Mouse (Mus musculus) macrophage (primary cell): ENCODE data around the gene Stx5a. TPM values are rescaled to one million over a fixed set of nuclear protein-coding genes. Genes with fewer than 3 reads are reported as not detected.
A peak's percentile ranks its signal among the peaks of the same experiment; 100 is the strongest.

ENCODE experiments used
- H3K27ac ChIP-seq: fragments of 350-480 bp; formaldehyde crosslinking; 2 replicates; pipeline ENCODE4 v1.9.0; 2021
- H3K36me3 ChIP-seq: fragments of 350-480 bp; formaldehyde crosslinking; 2 replicates; pipeline ENCODE4 v1.9.0; 2021; ENCODE audit errors: inconsistent target
- H3K4me3 ChIP-seq: fragments of 350-480 bp; formaldehyde crosslinking; 2 replicates; pipeline ENCODE4 v1.9.0; 2021; ENCODE audit errors: inconsistent target
- H3K79me2 ChIP-seq: fragments of 350-480 bp; formaldehyde crosslinking; 2 replicates; pipeline ENCODE4 v1.9.0; 2021; ENCODE audit errors: inconsistent target
- WGBS: methylation state at CpG from one replicate; pipeline ENCODE4 v1.1.7; 2026; ENCODE audit warnings: inconsistent platforms; ENCODE audit not compliant: missing documents; 5-methylcytosine and 5-hydroxymethylcytosine counted together
- polyA plus RNA-seq: library from polyadenylated mRNA; stranded (reverse); fragments of 250-400 nt; gene quantifications from 3 replicates; pipeline ENCODE4 v1.2.4, GENCODE M21; 2018; ENCODE audit warnings: inconsistent platforms

Stx5a gene
- polyA plus RNA-seq, 1 experiment from 2014 or later, result 65.9 TPM

- H3K27ac ChIP-seq, result peak within 1 kb of the TSS; percentile 50
- peaks cover 10% of the 10 kb centered on the region; the same call in 1 of the 2 replicates for H3K79me2 ChIP-seq
- H3K36me3 ChIP-seq, result peaks cover 25% of the 10 kb centered on the region
- WGBS, result 4% methylated on average over 32 of the region's 32 CpGs
- H3K4me3 ChIP-seq, result peak within 1 kb of the TSS; percentile 80
Observed at GRCm38 (mm10) chr19:8786008-8786781, 45.0 kb downstream of the Stx5a start, which contains the start of gene Taf6l. Gene Taf6l (minus strand): TSS chr19:8786417.

DNA sequence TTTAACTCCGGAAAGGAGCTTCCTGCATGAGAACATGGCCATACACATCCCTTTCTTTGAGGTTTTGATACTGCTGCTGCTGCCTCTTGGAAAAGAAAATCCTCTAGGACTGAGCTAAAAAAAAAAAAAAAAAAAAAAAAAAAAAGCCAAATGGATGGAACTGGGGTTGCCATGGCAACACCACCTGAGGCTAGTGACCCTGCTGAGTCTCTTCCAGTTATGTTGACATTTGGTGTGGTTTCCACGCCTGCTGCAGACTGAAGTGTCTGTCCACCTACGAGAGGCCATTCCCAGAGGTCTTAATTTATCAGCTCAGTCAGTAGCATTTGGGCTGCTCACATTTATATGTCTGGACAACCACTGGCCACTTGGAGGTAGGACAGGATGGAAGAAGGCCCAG is 47.3 kb downstream of the Stx5a start:
- H3K27ac ChIP-seq, result no peak overlapping the region
- H3K4me3 ChIP-seq, result no peak overlapping the region
- WGBS, result 96% methylated on average over 3 of the region's 3 CpGs
- peaks cover 10% of the 10 kb centered on the region; the same call in 1 of the 2 replicates for H3K79me2 ChIP-seq
- peaks cover 13% of the 10 kb centered on the region for H3K36me3 ChIP-seq

GRCm38 (mm10) chr19:8789171-8789570 is 48.0 kb downstream of the Stx5a start:
- WGBS, result 76% methylated on average over 1 of the region's 1 CpGs
- no peak overlapping the region for H3K4me3 ChIP-seq
- peaks cover 10% of the 10 kb centered on the region; the same call in 1 of the 2 replicates for H3K79me2 ChIP-seq
- H3K27ac ChIP-seq, result no peak overlapping the region
- H3K36me3 ChIP-seq, result peaks cover 17% of the 10 kb centered on the region

GRCm38 (mm10) chr19:8790171-8790570 is 49.0 kb downstream of the Stx5a start:
- 81% methylated on average over 7 of the region's 7 CpGs for whole genome bisulfite sequencing
- Histone ChIP-seq H3K4me3 (no peak overlapping the region), H3K27ac (no peak overlapping the region), H3K36me3 (peaks cover 27% of the 10 kb centered on the region), H3K79me2 (peaks cover 7% of the 10 kb centered on the region; the same call in 1 of the 2 replicates)

DNA sequence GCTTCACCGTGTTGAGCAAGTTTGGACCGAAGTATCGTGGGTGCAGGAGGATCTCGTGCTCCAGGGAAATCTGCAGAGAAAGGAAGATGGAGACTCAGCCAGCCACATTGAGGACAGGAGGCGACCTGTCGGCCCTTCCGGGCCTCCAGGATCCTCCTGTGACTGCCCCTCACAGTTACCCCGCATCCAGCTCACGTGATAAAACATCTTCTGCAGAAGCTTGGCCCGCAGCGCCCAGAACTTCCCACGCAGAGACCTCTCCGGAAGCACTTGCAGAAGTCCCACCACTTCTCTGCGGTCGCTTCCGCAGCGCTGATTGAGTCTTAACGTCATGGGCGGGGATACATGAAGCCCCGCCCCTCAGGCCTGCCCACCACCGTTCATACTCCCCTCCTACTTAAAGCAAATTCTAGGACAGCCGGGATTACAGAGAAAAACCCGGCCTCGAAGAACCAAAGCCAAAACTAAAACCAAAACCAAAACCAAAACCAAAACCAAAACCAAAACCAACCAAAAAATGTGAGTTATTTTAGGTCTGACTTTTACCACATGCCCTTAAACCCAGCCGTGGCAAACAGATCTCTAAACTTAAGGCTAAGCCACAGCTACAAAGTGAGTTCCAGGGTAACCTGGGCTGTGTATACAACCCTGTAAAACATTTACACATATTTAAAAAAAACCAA is 57.2 kb downstream of the Stx5a start, which contains the start of gene Polr2g:
TSS of gene Polr2g (minus strand) at position 314 of the 683 bp plus-strand sequence.
- under 1% methylated on average over 25 of the region's 25 CpGs for WGBS
- Histone ChIP-seq H3K27ac (peak within 1 kb of the TSS; percentile 77), H3K79me2 (peaks cover 24% of the 10 kb centered on the region), H3K36me3 (peaks cover 21% of the 10 kb centered on the region), H3K4me3 (peak within 1 kb of the TSS; percentile 97)

GRCm38 (mm10) chr19:8798947-8799315 is 57.7 kb downstream of the Stx5a start:
- H3K79me2 ChIP-seq, result peaks cover 24% of the 10 kb centered on the region
- peak overlapping the region; percentile 97 for H3K4me3 ChIP-seq
- H3K27ac ChIP-seq, result 0 out of 2 replicates have a peak overlapping the region, but pooled peaks have one; percentile 21
- H3K36me3 ChIP-seq, result peaks cover 15% of the 10 kb centered on the region

GRCm38 (mm10) chr19:8802130-8802821 is 61.1 kb downstream of the Stx5a start, which contains the start of gene Zbtb3:
Gene Zbtb3 (plus strand): TSS chr19:8802555.
- peak within 1 kb of the TSS; percentile 70 for H3K4me3 ChIP-seq
- peaks cover 14% of the 10 kb centered on the region for H3K79me2 ChIP-seq
- H3K36me3 ChIP-seq, result no peaks in the 10 kb centered on the region
- under 1% methylated on average over 30 of the region's 30 CpGs for WGBS
- peak within 1 kb of the TSS; percentile 84 for H3K27ac ChIP-seq

GRCm38 (mm10) chr19:8803204-8803780 is 62.1 kb downstream of the Stx5a start:
- H3K4me3 ChIP-seq, result no peak overlapping the region
- peak overlapping the region; percentile 84 for H3K27ac ChIP-seq
- H3K36me3 ChIP-seq, result no peaks in the 10 kb centered on the region
- WGBS, result 73% methylated on average over 9 of the region's 9 CpGs
- H3K79me2 ChIP-seq, result peaks cover 5% of the 10 kb centered on the region; the same call in 1 of the 2 replicates

DNA sequence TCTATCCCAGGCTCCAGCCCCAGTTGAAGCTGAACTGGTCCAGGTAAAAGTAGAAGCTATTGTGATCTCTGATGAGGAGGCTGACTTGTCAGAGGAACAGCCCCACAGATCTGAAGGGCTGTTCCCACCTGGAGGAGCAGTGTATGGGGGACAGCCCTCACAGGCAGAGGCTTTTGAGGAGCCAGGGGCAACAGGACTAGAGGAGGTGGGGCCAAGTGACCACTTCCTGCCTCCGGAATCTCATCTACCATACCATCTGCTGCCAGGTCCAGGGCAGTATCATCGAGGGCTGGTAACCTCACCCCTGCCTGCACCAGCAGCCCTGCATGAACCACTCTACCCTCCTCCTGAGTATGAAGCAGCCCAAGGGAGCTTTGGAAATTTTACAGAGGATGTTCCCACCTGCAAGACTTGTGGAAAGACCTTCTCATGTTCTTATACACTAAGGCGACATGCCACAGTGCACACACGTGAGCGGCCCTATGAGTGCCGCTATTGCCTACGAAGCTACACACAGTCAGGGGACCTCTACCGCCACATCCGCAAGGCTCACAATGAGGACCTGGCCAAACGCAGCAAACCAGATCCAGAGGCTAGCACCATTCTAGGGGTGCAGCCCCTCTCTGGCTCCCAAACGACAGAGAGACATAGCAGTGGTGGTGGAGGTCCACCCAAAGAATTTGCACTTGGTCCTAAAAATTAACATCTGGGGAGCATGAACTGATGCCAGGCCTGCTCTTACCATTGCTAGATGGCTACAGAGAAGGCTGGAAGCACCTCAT is 62.9 kb downstream of the Stx5a start:
- 0 out of 2 replicates have a peak overlapping the region, but pooled peaks have one; percentile 84 for H3K27ac ChIP-seq
- 73% methylated on average over 10 of the region's 11 CpGs for WGBS

More for the DNA sequence above, 62.9 kb downstream of the Stx5a start:
- H3K79me2 ChIP-seq, result peaks cover 5% of the 10 kb centered on the region; the same call in 1 of the 2 replicates
- no peaks in the 10 kb centered on the region for H3K36me3 ChIP-seq
- no peak overlapping the region for H3K4me3 ChIP-seq

Other genes with a start within 250 kb of the Stx5a start
- gene Slc22a8, start 150.2 kb upstream of the Stx5a start, polyA plus RNA-seq, result not detected in 3 replicates
- gene Slc22a6, start 123.4 kb upstream of the Stx5a start, polyA plus RNA-seq, result not detected in 3 replicates
- not detected in 3 replicates for gene Chrm1, start 77.6 kb upstream of the Stx5a start, polyA plus RNA-seq
- gene Slc3a2, start 18.0 kb upstream of the Stx5a start, polyA plus RNA-seq, result 384 to 539 TPM (median 494 TPM) in 3 replicates
- gene Wdr74, start 5.6 kb upstream of the Stx5a start, polyA plus RNA-seq, result 16.3 to 42.4 TPM (median 18.1 TPM) in 3 replicates
- gene 1700092M07Rik, start 695 bp upstream of the Stx5a start, polyA plus RNA-seq, result not detected in 3 replicates
- 68.7 to 115 TPM (median 96.9 TPM) in 3 replicates for gene Nxf1, start 15.7 kb downstream of the Stx5a start, polyA plus RNA-seq
- gene Tmem223, start 29.6 kb downstream of the Stx5a start, polyA plus RNA-seq, result 14.9 to 33.7 TPM (median 26.6 TPM) in 3 replicates
- 70.7 to 93.4 TPM (median 87.5 TPM) in 3 replicates for gene Tmem179b, start 33.1 kb downstream of the Stx5a start, polyA plus RNA-seq
- 11.3 to 16.9 TPM (median 15.6 TPM) in 3 replicates for gene Taf6l, start 45.0 kb downstream of the Stx5a start, polyA plus RNA-seq
- 87.6 to 127 TPM (median 98.0 TPM) in 3 replicates for gene Polr2g, start 57.2 kb downstream of the Stx5a start, polyA plus RNA-seq
- 1.5 to 2.4 TPM (median 2.0 TPM) in 3 replicates for gene Zbtb3, start 61.1 kb downstream of the Stx5a start, polyA plus RNA-seq
- gene Ttc9c, start 77.9 kb downstream of the Stx5a start, polyA plus RNA-seq, result 25.0 to 30.5 TPM (median 30.3 TPM) in 3 replicates
- gene Hnrnpul2, start 78.6 kb downstream of the Stx5a start, polyA plus RNA-seq, result 74.0 to 130 TPM (median 81.5 TPM) in 3 replicates
- 44.3 TPM in 1 of 3 replicates, not detected in the others for gene AC129217.1, start 88.4 kb downstream of the Stx5a start, polyA plus RNA-seq
- gene Bscl2, start 96.1 kb downstream of the Stx5a start, polyA plus RNA-seq, result 72.1 to 121 TPM (median 102 TPM) in 3 replicates
- not detected in 3 replicates for gene Gng3, start 97.8 kb downstream of the Stx5a start, polyA plus RNA-seq
- 0.09 to 0.10 TPM in 2 of 3 replicates, not detected in the other for gene Lrrn4cl, start 109.4 kb downstream of the Stx5a start, polyA plus RNA-seq
- gene Ubxn1, start 130.1 kb downstream of the Stx5a start, polyA plus RNA-seq, result 160 to 383 TPM (median 167 TPM) in 3 replicates
- 33.7 to 44.5 TPM (median 41.3 TPM) in 3 replicates for gene Uqcc3, start 139.5 kb downstream of the Stx5a start, polyA plus RNA-seq
- 1.5 to 3.7 TPM (median 2.5 TPM) in 3 replicates for gene Lbhd1, start 142.3 kb downstream of the Stx5a start, polyA plus RNA-seq
- gene Gm49403, start 142.5 kb downstream of the Stx5a start, polyA plus RNA-seq, result not detected in 3 replicates
- gene 1810009A15Rik, start 147.4 kb downstream of the Stx5a start, polyA plus RNA-seq, result 48.2 to 79.8 TPM (median 50.8 TPM) in 3 replicates
- gene Gm49416, start 147.5 kb downstream of the Stx5a start, polyA plus RNA-seq, result not detected in 3 replicates
- gene Ints5, start 151.6 kb downstream of the Stx5a start, polyA plus RNA-seq, result 4.4 to 13.0 TPM (median 11.6 TPM) in 3 replicates
- gene Ganab, start 156.7 kb downstream of the Stx5a start, polyA plus RNA-seq, result 70.1 to 93.3 TPM (median 80.1 TPM) in 3 replicates
- 38.7 to 45.8 TPM (median 41.0 TPM) in 3 replicates for gene B3gat3, start 179.0 kb downstream of the Stx5a start, polyA plus RNA-seq
- gene Rom1, start 187.9 kb downstream of the Stx5a start, polyA plus RNA-seq, result 1.3 to 2.3 TPM (median 1.9 TPM) in 3 replicates
- 17.0 to 32.0 TPM (median 23.3 TPM) in 3 replicates for gene Eml3, start 188.1 kb downstream of the Stx5a start, polyA plus RNA-seq
- gene Mta2, start 200.5 kb downstream of the Stx5a start, polyA plus RNA-seq, result 63.1 to 68.2 TPM (median 63.7 TPM) in 3 replicates
- gene Tut1, start 212.4 kb downstream of the Stx5a start, polyA plus RNA-seq, result 11.5 to 14.4 TPM (median 13.4 TPM) in 3 replicates
- 224 to 506 TPM (median 366 TPM) in 3 replicates for gene Eef1g, start 225.6 kb downstream of the Stx5a start, polyA plus RNA-seq
- 97.5 to 169 TPM (median 125 TPM) in 3 replicates for gene Ahnak, start 247.9 kb downstream of the Stx5a start, polyA plus RNA-seq